Mouse (Mus musculus) ES-Bruce4 (cell line): ENCODE measurements at regions not wholly inside any gene's neighbourhood (a gene's known extent, or its start where the extent isn't known, plus 50 kb on each side); places are given as distances from the start of the nearest gene placed in this dataset.
"Not testable (repeated sequence)": the region's sequence is repeated elsewhere in the genome, so short reads cannot be mapped to it uniquely, and the experiment has no call there.

ENCODE experiments used
- EP300 ChIP-seq: IDR thresholded peaks from 2 replicates; pipeline ENCODE4 v1.6.1; 2011; ENCODE audit warnings: low read depth, low read length; ENCODE audit not compliant: insufficient read depth
- POLR2A ChIP-seq: IDR thresholded peaks from one replicate; pipeline ENCODE4 v1.8.1; 2011; ENCODE audit warnings: low read length; ENCODE audit not compliant: insufficient read depth

DNA sequence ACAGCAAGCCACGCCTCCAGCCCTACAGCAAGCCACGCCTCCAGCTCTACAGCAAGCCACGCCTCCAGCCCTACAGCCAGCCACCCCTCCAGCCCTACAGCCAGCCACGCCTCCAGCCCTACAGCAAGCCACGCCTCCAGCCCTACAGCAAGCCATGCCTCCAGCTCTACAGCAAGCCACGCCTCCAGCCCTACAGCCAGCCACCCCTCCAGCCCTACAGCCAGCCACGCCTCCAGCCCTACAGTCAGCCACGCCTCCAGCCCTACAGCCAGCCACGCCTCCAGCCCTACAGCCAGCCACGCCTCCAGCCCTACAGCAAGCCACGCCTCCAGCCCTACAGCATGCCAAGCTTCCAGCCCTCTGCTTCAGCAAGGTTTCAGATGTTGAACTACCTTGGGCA, 145.8 kb upstream of the Arglu1 start:
- not testable (repeated sequence) for TF ChIP-seq POLR2A, EP300
